Mouse (Mus musculus) C2C12 (cell line): ENCODE data around the gene Ccdc6. TPM values are rescaled to one million over a fixed set of nuclear protein-coding genes. Genes with fewer than 3 reads are reported as not detected.

Experiments used
- H3K27me3 ChIP-seq: one replicate; pipeline ENCODE4 v1.6.1; 2011; ENCODE audit not compliant: control insufficient read depth, insufficient read depth, insufficient read length
- H3K36me3 ChIP-seq: one replicate; pipeline ENCODE4 v1.6.1; 2011; ENCODE audit not compliant: control insufficient read depth, insufficient read depth
- H3K4me3 ChIP-seq: one replicate; pipeline ENCODE4 v1.5.1; 2011; ENCODE audit warnings: mild to moderate bottlenecking, control low read depth; ENCODE audit not compliant: poor library complexity, insufficient read depth, severe bottlenecking
- H3K79me2 ChIP-seq: one replicate; pipeline ENCODE4 v1.6.1; 2011; ENCODE audit not compliant: control insufficient read depth, insufficient read depth
- H3K79me3 ChIP-seq: one replicate; pipeline ENCODE4 v1.6.1; 2011; ENCODE audit warnings: low read depth, control low read depth
- H3ac ChIP-seq: one replicate; pipeline ENCODE3; 2011; ENCODE audit warnings: low read depth; ENCODE audit not compliant: control insufficient read depth, insufficient read length
- CEBPB ChIP-seq: IDR thresholded peaks from one replicate; pipeline ENCODE4 v1.6.1; 2011; ENCODE audit warnings: low read depth, mild to moderate bottlenecking, control low read depth, moderate library complexity
- CTCF ChIP-seq: IDR thresholded peaks from one replicate; pipeline ENCODE4 v1.5.1; 2011; ENCODE audit not compliant: control insufficient read depth, insufficient read depth, insufficient read length
- FOSL1 ChIP-seq: IDR thresholded peaks from one replicate; pipeline ENCODE4 v1.8.0; 2011; ENCODE audit warnings: mild to moderate bottlenecking, low read length; ENCODE audit not compliant: poor library complexity, insufficient read depth, severe bottlenecking
- MAX ChIP-seq: IDR thresholded peaks from one replicate; pipeline ENCODE4 v1.6.1; 2011; ENCODE audit warnings: mild to moderate bottlenecking, control low read depth
- MYOD1 ChIP-seq: IDR thresholded peaks from one replicate; pipeline ENCODE4 v1.6.1; 2011; ENCODE audit warnings: low read depth; ENCODE audit not compliant: control insufficient read depth, insufficient read length
- MYOG ChIP-seq: IDR thresholded peaks from one replicate; pipeline ENCODE4 v1.6.1; 2011; ENCODE audit not compliant: control insufficient read depth, insufficient read length; ENCODE audit errors: extremely low read depth
- USF1 ChIP-seq: IDR thresholded peaks from one replicate; pipeline ENCODE4 v1.6.1; 2011; ENCODE audit warnings: low read depth, mild to moderate bottlenecking, control low read depth, moderate library complexity
- polyA plus RNA-seq: library from polyadenylated mRNA; unstranded; fragments of >200 nt; fragmentation: generic; extraction: Trizol; gene quantifications from one replicate; pipeline ENCODE4 v1.2.1, GENCODE M21; 2012; ENCODE audit warnings: missing spikeins

Gene Ccdc6
- polyA plus RNA-seq, 1 experiment, result 16.8 TPM

DNA sequence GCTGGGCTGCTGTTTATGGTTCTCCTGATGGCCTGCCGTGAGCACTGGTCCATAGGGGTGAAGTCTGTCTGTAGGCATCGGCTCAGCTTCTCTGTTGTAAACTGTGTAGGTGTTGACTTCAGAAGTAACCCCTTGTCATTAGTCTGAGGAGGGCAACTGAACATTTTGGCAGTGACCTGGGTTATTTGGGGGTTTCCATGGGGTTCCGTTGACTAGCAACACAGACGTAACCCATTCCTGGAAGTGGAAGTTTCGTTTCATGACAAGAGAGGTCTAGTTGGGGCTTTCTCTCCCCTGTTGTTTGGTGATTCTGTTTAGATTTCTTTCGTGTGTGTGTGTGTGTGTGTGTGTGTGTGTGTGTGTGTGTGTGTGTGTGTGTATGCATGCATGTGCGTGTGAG is 19.5 kb downstream of the Ccdc6 start:
- no peak overlapping the region for H3K4me3 ChIP-seq
- no peaks in the 10 kb centered on the region for H3K36me3 ChIP-seq
- no peak for TF ChIP-seq FOSL1
- TF ChIP-seq CEBPB, result no peak
- H3K27me3 ChIP-seq, result no peaks in the 10 kb centered on the region
- H3ac ChIP-seq, result no peak overlapping the region
- H3K79me3 ChIP-seq, result peaks cover 41% of the 10 kb centered on the region
- H3K79me2 ChIP-seq, result peaks cover 89% of the 10 kb centered on the region

DNA sequence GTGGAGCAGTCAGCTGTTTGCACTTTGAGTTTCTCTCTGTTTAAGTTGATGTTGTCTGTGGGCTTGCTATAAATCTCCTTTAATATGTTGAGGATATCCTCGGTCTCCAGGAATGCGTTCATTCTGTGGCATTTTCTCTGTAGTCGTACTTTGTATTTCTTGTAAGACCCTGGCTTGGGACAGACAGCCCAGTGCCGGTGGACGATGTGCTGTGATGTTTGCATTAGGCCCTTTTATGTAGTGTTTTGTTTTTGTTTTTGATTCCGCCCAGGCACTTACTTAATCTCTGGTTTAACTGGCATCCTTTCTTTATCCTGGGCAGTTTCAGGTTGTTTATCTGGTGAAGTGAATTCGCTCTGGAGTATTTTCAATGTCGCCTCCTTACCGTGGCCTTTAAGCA is 22.5 kb downstream of the Ccdc6 start:
- Histone ChIP-seq H3K4me3 (no peak overlapping the region), H3K27me3 (no peaks in the 10 kb centered on the region), H3K79me3 (peaks cover 54% of the 10 kb centered on the region), H3ac (peak overlapping the region; percentile 3), H3K36me3 (no peaks in the 10 kb centered on the region), H3K79me2 (peaks cover 95% of the 10 kb centered on the region)
- TF ChIP-seq MYOG (no peak), FOSL1 (no peak), MYOD1 (no peak), MAX (no peak)

GRCm38 (mm10) chr10:70119851-70120370 is 23.0 kb downstream of the Ccdc6 start:
- TF ChIP-seq MYOD1 (peak; percentile 60), FOSL1 (no peak)
- Histone ChIP-seq H3K79me2 (peaks cover 95% of the 10 kb centered on the region), H3ac (peak overlapping the region; percentile 12), H3K79me3 (peaks cover 56% of the 10 kb centered on the region), H3K36me3 (no peaks in the 10 kb centered on the region), H3K27me3 (no peaks in the 10 kb centered on the region), H3K4me3 (no peak overlapping the region)

GRCm38 (mm10) chr10:70120671-70121405 is 23.9 kb downstream of the Ccdc6 start:
- no peak for TF ChIP-seq MYOG
- TF ChIP-seq FOSL1, result no peak
- no peak for TF ChIP-seq CEBPB
- no peak for TF ChIP-seq MAX
- TF ChIP-seq CTCF, result no peak
- no peak for TF ChIP-seq USF1
- Histone ChIP-seq H3K4me3 (peak overlapping the region; percentile 21), H3K79me2 (peaks cover 95% of the 10 kb centered on the region), H3K79me3 (peaks cover 54% of the 10 kb centered on the region), H3K27me3 (no peaks in the 10 kb centered on the region), H3ac (peak overlapping the region; percentile 43), H3K36me3 (no peaks in the 10 kb centered on the region)

DNA sequence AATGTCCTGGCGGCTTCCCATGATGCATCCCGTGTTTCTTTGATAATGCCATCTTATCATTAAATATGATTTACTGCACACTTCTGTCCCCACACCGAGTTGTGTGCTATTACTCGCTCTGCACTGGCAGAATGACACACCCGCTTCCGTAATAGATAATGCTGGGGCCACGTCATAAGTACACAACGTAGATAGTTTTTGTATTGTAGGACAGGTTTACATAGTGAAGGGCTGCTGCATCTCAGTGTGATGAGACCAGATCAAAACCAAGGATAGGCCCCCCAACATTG is 24.4 kb downstream of the Ccdc6 start:
- peak overlapping the region; percentile 43 for H3ac ChIP-seq
- H3K4me3 ChIP-seq, result no peak overlapping the region
- no peaks in the 10 kb centered on the region for H3K36me3 ChIP-seq
- TF ChIP-seq MAX (no peak), CTCF (no peak), FOSL1 (no peak), MYOD1 (no peak), CEBPB (no peak), MYOG (no peak), USF1 (no peak)
- H3K79me2 ChIP-seq, result peaks cover 95% of the 10 kb centered on the region
- no peaks in the 10 kb centered on the region for H3K27me3 ChIP-seq
- H3K79me3 ChIP-seq, result peaks cover 54% of the 10 kb centered on the region

DNA sequence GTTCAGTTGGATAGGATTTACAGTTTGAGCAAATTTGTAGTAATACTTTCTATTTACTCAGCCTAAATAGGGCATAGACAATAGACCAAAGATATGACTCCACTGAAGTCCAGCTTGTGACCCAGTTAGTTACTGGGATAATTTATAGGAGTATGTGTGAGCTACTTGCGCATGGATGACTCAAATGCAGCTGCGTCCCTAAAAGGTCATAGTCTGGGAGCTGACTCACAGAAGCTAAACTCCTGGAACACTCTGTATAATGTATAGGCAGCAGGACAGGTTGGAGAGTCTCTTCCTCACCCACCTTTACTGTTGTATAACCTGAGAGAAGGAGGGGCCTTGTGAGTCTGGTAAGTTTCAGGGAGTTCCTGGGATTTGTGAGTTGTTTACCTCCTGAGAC is 26.5 kb downstream of the Ccdc6 start:
- H3K79me3 ChIP-seq, result peaks cover 53% of the 10 kb centered on the region
- H3K27me3 ChIP-seq, result no peaks in the 10 kb centered on the region
- H3K4me3 ChIP-seq, result no peak overlapping the region
- TF ChIP-seq USF1 (no peak), MYOG (no peak), MYOD1 (no peak), CEBPB (no peak), MAX (no peak)
- peaks cover 99% of the 10 kb centered on the region for H3K79me2 ChIP-seq
- no peak overlapping the region for H3ac ChIP-seq
- no peaks in the 10 kb centered on the region for H3K36me3 ChIP-seq
